Mouse (Mus musculus) embryo, embryonic 9.5 days (tissue): ENCODE results near the gene Crtc2.
"Not testable (repeated sequence)": the region's sequence is repeated elsewhere in the genome, so short reads cannot be mapped to it uniquely, and the experiment has no call there.

ENCODE experiments used
- DNase-seq: peaks from one replicate; pipeline ENCODE4 v3.0.0-alpha.2; 2017; ENCODE audit errors: extremely low spot score

The Crtc2 gene

GRCm38 (mm10) chr3:90266901-90267775 is 13.2 kb downstream of the Crtc2 start:
- no peak for DNase-seq

- DNase-seq, result no peak
These were observed 14.2 kb downstream of the Crtc2 start for GRCm38 (mm10) chr3:90268190-90268589.

GRCm38 (mm10) chr3:90268971-90269370 is 15.0 kb downstream of the Crtc2 start:
- no peak for DNase-seq

- no peak for DNase-seq
These were observed 16.8 kb downstream of the Crtc2 start for GRCm38 (mm10) chr3:90270784-90271183.

- no peak for DNase-seq
These were observed 18.2 kb downstream of the Crtc2 start for GRCm38 (mm10) chr3:90272170-90272569.

GRCm38 (mm10) chr3:90273855-90274254 is 19.9 kb downstream of the Crtc2 start:
- no peak for DNase-seq

- DNase-seq, result no peak
These were observed 21.3 kb downstream of the Crtc2 start for GRCm38 (mm10) chr3:90275286-90275685.

- DNase-seq, result no peak
These were observed 22.9 kb downstream of the Crtc2 start for GRCm38 (mm10) chr3:90276858-90277257.

GRCm38 (mm10) chr3:90277793-90278192 is 23.8 kb downstream of the Crtc2 start:
- no peak for DNase-seq

GRCm38 (mm10) chr3:90278211-90278610 is 24.2 kb downstream of the Crtc2 start:
- DNase-seq, result no peak

GRCm38 (mm10) chr3:90279216-90279615 is 25.3 kb downstream of the Crtc2 start:
- DNase-seq, result no peak

- DNase-seq, result no peak
These were observed 25.8 kb downstream of the Crtc2 start for GRCm38 (mm10) chr3:90279743-90280142.

GRCm38 (mm10) chr3:90280708-90281107 is 26.7 kb downstream of the Crtc2 start:
- DNase-seq, result no peak

- DNase-seq, result no peak
These were observed 30.2 kb downstream of the Crtc2 start for GRCm38 (mm10) chr3:90284150-90284549.

- not testable (repeated sequence) for DNase-seq
These were observed 35.4 kb downstream of the Crtc2 start for GRCm38 (mm10) chr3:90289403-90289802.

- no peak for DNase-seq
These were observed 36.6 kb downstream of the Crtc2 start for GRCm38 (mm10) chr3:90290602-90291001.

GRCm38 (mm10) chr3:90291982-90292344 is 38.0 kb downstream of the Crtc2 start:
- DNase-seq, result no peak

- peak; percentile 100 for DNase-seq
These were observed 38.6 kb downstream of the Crtc2 start, which contains the start of gene Gatad2b for GRCm38 (mm10) chr3:90292345-90293275. TSS of gene Gatad2b (plus strand) at chr3:90293178.

- DNase-seq, result peak; percentile 88
These were observed 39.5 kb downstream of the Crtc2 start for GRCm38 (mm10) chr3:90293352-90294063.

- DNase-seq, result peak; percentile 14
These were observed 40.1 kb downstream of the Crtc2 start for GRCm38 (mm10) chr3:90294064-90294440.

- DNase-seq, result no peak
These were observed 40.7 kb downstream of the Crtc2 start for GRCm38 (mm10) chr3:90294651-90295050.

GRCm38 (mm10) chr3:90305801-90306200 is 51.8 kb downstream of the Crtc2 start:
- no peak for DNase-seq
